8 mouse cellular contexts compared by ENCODE assay signal in genomic region chr10:40882333-40882732, GRCm38 (mm10). TPM values are rescaled to one million over a fixed set of nuclear protein-coding genes. Genes with fewer than 3 reads are reported as not detected.
DNase-seq lines count a peak whose midpoint lies in the region; ATAC-seq and TF ChIP-seq lines count a peak whose summit lies in the region.

No protein-coding gene starts in this region.

- peak overlapping the region; percentile 95 for H3K9ac ChIP-seq in hindbrain, postnatal 0 days (replicated peaks; ENCODE audit: low read length)
- peak overlapping the region; percentile 77 for H3K9ac ChIP-seq in midbrain, embryonic 14.5 days (replicated peaks; ENCODE audit: low read length)

- DNase-seq in kidney, adult 2 months, result no peak
- DNase-seq in kidney, postnatal 25 days, result no peak
- no peak for DNase-seq in embryonic facial prominence, embryonic 10.5 days (ENCODE audit: low spot score)
- no peak for DNase-seq in hindbrain, postnatal 0 days (ENCODE audit: low spot score)
- peak; percentile 7 for DNase-seq in midbrain, embryonic 14.5 days
- DNase-seq in urinary bladder, postnatal 25 days (ENCODE audit: low spot score), result no peak
- DNase-seq in cerebellum, adult 11-12 months, result no peak
- DNase-seq in retina, embryonic 14.5 days (ENCODE audit: low spot score), result no peak

- peak overlapping the region; percentile 74 for H3K4me2 ChIP-seq in hindbrain, postnatal 0 days (ENCODE audit: low read depth, low read length)
- H3K4me2 ChIP-seq in midbrain, embryonic 14.5 days (ENCODE audit: low read length), result peak overlapping the region; percentile 63

- peak overlapping the region; percentile 66; the same call in 1 of the 2 replicates for H3K27ac ChIP-seq in kidney, adult 2 months (ENCODE audit: insufficient read depth, low read depth, low read length)
- H3K27ac ChIP-seq in embryonic facial prominence, embryonic 10.5 days (replicated peaks), result peak overlapping the region; percentile 99
- peak overlapping the region; percentile 99 for H3K27ac ChIP-seq in hindbrain, postnatal 0 days
- peak overlapping the region; percentile 75 for H3K27ac ChIP-seq in midbrain, embryonic 14.5 days (replicated peaks; ENCODE audit: low read depth, low read length)

- TF ChIP-seq POLR2A in kidney, adult 2 months (IDR thresholded peaks at IDR 0.05; ENCODE audit: low read depth, low read length), result no peak

- TF ChIP-seq CTCF in kidney, adult 2 months (conservative IDR thresholded peaks at IDR 0.05; ENCODE audit: insufficient read depth, insufficient read length, low read depth, low read length), result no peak
- TF ChIP-seq CTCF in hindbrain, postnatal 0 days (IDR thresholded peaks at IDR 0.05; ENCODE audit: low read depth), result no peak

- peak overlapping the region; percentile 95 for H3K4me3 ChIP-seq in kidney, adult 2 months (ENCODE audit: insufficient read depth, low read depth, low read length)
- H3K4me3 ChIP-seq in embryonic facial prominence, embryonic 10.5 days, result peak overlapping the region; percentile 93
- peak overlapping the region; percentile 93 for H3K4me3 ChIP-seq in hindbrain, postnatal 0 days (ENCODE audit: low read length)
- peak overlapping the region; percentile 96 for H3K4me3 ChIP-seq in midbrain, embryonic 14.5 days (replicated peaks; ENCODE audit: low read depth, low read length)

- H3K27me3 ChIP-seq in kidney, adult 2 months (replicated peaks; ENCODE audit: control insufficient read depth, insufficient read depth, low read length), result no peaks in the 10 kb centered on the region
- no peaks in the 10 kb centered on the region for H3K27me3 ChIP-seq in embryonic facial prominence, embryonic 10.5 days (replicated peaks; ENCODE audit: low read depth, poor library complexity, severe bottlenecking)
- H3K27me3 ChIP-seq in hindbrain, postnatal 0 days (ENCODE audit: insufficient read depth, low read length), result no peaks in the 10 kb centered on the region
- H3K27me3 ChIP-seq in midbrain, embryonic 14.5 days (ENCODE audit: control insufficient read depth, insufficient read depth, low read length), result no peaks in the 10 kb centered on the region

- H3K4me1 ChIP-seq in kidney, adult 2 months (ENCODE audit: control insufficient read depth, insufficient read depth, low read length), result 0 out of 2 replicates have a peak, but pooled peaks cover 3% of the 10 kb centered on the region
- peaks cover 23% of the 10 kb centered on the region for H3K4me1 ChIP-seq in embryonic facial prominence, embryonic 10.5 days
- peaks cover 5% of the 10 kb centered on the region; the same call in 1 of the 2 replicates for H3K4me1 ChIP-seq in hindbrain, postnatal 0 days (ENCODE audit: insufficient read depth, low read length)
- peaks cover 6% of the 10 kb centered on the region; the same call in 1 of the 2 replicates for H3K4me1 ChIP-seq in midbrain, embryonic 14.5 days (ENCODE audit: control insufficient read depth, insufficient read depth, low read length)

- ATAC-seq in hindbrain, postnatal 0 days, result no peak
- no peak for ATAC-seq in midbrain, embryonic 14.5 days (ENCODE audit: low FRiP score, low TSS enrichment)

- no peaks in the 10 kb centered on the region for H3K9me3 ChIP-seq in embryonic facial prominence, embryonic 10.5 days
- H3K9me3 ChIP-seq in hindbrain, postnatal 0 days (ENCODE audit: low read length), result no peaks in the 10 kb centered on the region
- no peaks in the 10 kb centered on the region for H3K9me3 ChIP-seq in midbrain, embryonic 14.5 days (ENCODE audit: control insufficient read depth, low read length)

- H3K36me3 ChIP-seq in kidney, adult 2 months (ENCODE audit: control insufficient read depth, insufficient read depth, low read length), result no peaks in the 10 kb centered on the region
- H3K36me3 ChIP-seq in embryonic facial prominence, embryonic 10.5 days (replicated peaks), result peaks cover 15% of the 10 kb centered on the region; the same call in 1 of the 2 replicates
- H3K36me3 ChIP-seq in hindbrain, postnatal 0 days (ENCODE audit: insufficient read depth, low read length), result no peaks in the 10 kb centered on the region
- no peaks in the 10 kb centered on the region; the same call in 1 of the 2 replicates for H3K36me3 ChIP-seq in midbrain, embryonic 14.5 days (ENCODE audit: control insufficient read depth, insufficient read depth, low read length)

- 9% methylated on average over 9 of the region's 9 CpGs for WGBS in kidney, adult 2 months
- 19% methylated on average over 9 of the region's 9 CpGs for WGBS in embryonic facial prominence, embryonic 10.5 days
- 13% methylated on average over 9 of the region's 9 CpGs for WGBS in hindbrain, postnatal 0 days
- WGBS in midbrain, embryonic 14.5 days, result 14% methylated on average over 9 of the region's 9 CpGs

RNA-seq across cellular contexts. Expression of gene Cdc40, which starts 0.8 kb away (rescaled TPM):
- 12.5 and 14.4 TPM in 2 replicates for polyA plus RNA-seq in kidney, adult 2 months (2012; rRNA removed)
- polyA plus RNA-seq in embryonic facial prominence, embryonic 10.5 days (2016; fragmentation: Nextera tagmentation; extraction: Ambion mirVana), result 40.0 and 40.6 TPM in 2 replicates
- total RNA-seq in hindbrain, postnatal 0 days (2014; rRNA removed), result 15.7 and 17.5 TPM in 2 replicates
- polyA plus RNA-seq in hindbrain, postnatal 0 days (2015; fragmentation: Nextera tagmentation; extraction: Ambion mirVana), result 13.4 and 16.0 TPM in 2 replicates
- 22.4 and 26.8 TPM in 2 replicates for polyA plus RNA-seq in midbrain, embryonic 14.5 days (2014; fragmentation: Nextera tagmentation; extraction: Ambion mirVana)

RNA-seq across cellular contexts. Expression of gene Wasf1, which starts 0.9 kb away (rescaled TPM):
- 1.3 and 1.4 TPM in 2 replicates for polyA plus RNA-seq in kidney, adult 2 months (2012; rRNA removed)
- 45.9 and 50.1 TPM in 2 replicates for polyA plus RNA-seq in embryonic facial prominence, embryonic 10.5 days (2016; fragmentation: Nextera tagmentation; extraction: Ambion mirVana)
- total RNA-seq in hindbrain, postnatal 0 days (2014; rRNA removed), result 25.5 and 25.7 TPM in 2 replicates
- polyA plus RNA-seq in hindbrain, postnatal 0 days (2015; fragmentation: Nextera tagmentation; extraction: Ambion mirVana), result 94.3 and 104 TPM in 2 replicates
- polyA plus RNA-seq in midbrain, embryonic 14.5 days (2014; fragmentation: Nextera tagmentation; extraction: Ambion mirVana), result 95.5 and 116 TPM in 2 replicates

Comparison
In these comparisons a context has a peak if more than half of its experiments do, and no peak if none do; other contexts are left out.
1. RNA of gene Wasf1, which starts 0.9 kb away (polyA plus RNA-seq): 95.5 to 116 TPM in midbrain, embryonic 14.5 days, 94.3 to 104 TPM in hindbrain, postnatal 0 days and 45.9 to 50.1 TPM in embryonic facial prominence, embryonic 10.5 days; 1.3 to 1.4 TPM in kidney, adult 2 months; every median in the first group is over 10 times any median in the second.
2. Peak in every context shown above with its lines, with median percentiles within 50 percentile points of each other: H3K27ac ChIP-seq and H3K4me3 ChIP-seq.